Mouse (Mus musculus) heart, embryonic 11.5 days (tissue): ENCODE measurements around the gene Cotl1. TPM values are rescaled to one million over a fixed set of nuclear protein-coding genes. Genes with fewer than 3 reads are reported as not detected.
"Not testable (repeated sequence)": the region's sequence is repeated elsewhere in the genome, so short reads cannot be mapped to it uniquely, and the experiment has no call there.

Experiments
- ATAC-seq: fragments of 200-750 bp; cut with Nextera tagmentation; replicated peaks from 2 replicates; pipeline ENCODE4 v1.8.0; 2017; ENCODE audit warnings: moderate library complexity; ENCODE audit not compliant: insufficient number of reproducible peaks, low FRiP score, low TSS enrichment
- H3K27ac ChIP-seq: fragments of 300-500 bp; sonication (generic); 2 replicates; pipeline ENCODE4 v1.5.1; 2014; ENCODE audit warnings: mild to moderate bottlenecking, low read depth, low read length
- H3K27me3 ChIP-seq: fragments of 300-500 bp; sonication (generic); 2 replicates; pipeline ENCODE4 v1.6.1; 2014; ENCODE audit warnings: mild to moderate bottlenecking, low read length, mixed read lengths; ENCODE audit not compliant: control insufficient read depth, insufficient read depth
- H3K36me3 ChIP-seq: fragments of 300-500 bp; sonication (generic); 2 replicates; pipeline ENCODE4 v1.6.1; 2014; ENCODE audit warnings: mild to moderate bottlenecking, low read length, moderate library complexity, mixed read lengths; ENCODE audit not compliant: control insufficient read depth, insufficient read depth
- H3K4me1 ChIP-seq: fragments of 300-500 bp; sonication (generic); 2 replicates; pipeline ENCODE4 v1.6.1; 2014; ENCODE audit warnings: low read length; ENCODE audit not compliant: control insufficient read depth, insufficient read depth
- H3K4me2 ChIP-seq: fragments of 300-500 bp; sonication (generic); 2 replicates; pipeline ENCODE4 v1.6.1; 2014; ENCODE audit warnings: mild to moderate bottlenecking, moderate library complexity
- H3K4me3 ChIP-seq: fragments of 300-500 bp; sonication (generic); 2 replicates; pipeline ENCODE4 v1.5.1; 2014; ENCODE audit warnings: low read depth, low read length
- H3K9ac ChIP-seq: fragments of 300-500 bp; sonication (generic); 2 replicates; pipeline ENCODE4 v1.6.1; 2014; ENCODE audit warnings: mild to moderate bottlenecking, low read depth, low read length, moderate library complexity
- H3K9me3 ChIP-seq: fragments of 300-500 bp; sonication (generic); replicated peaks from 2 replicates; pipeline ENCODE4 v1.6.1; 2016; ENCODE audit warnings: low read length; ENCODE audit not compliant: control insufficient read depth
- WGBS: fragments of 180-500 bp; shearing (Covaris S2); extraction: QIAGEN DNeasy Blood & Tissue Kit; methylation state at CpG from one replicate; pipeline ENCODE4 v1.1.7; 2014; ENCODE audit not compliant: insufficient replicate concordance; 5-methylcytosine and 5-hydroxymethylcytosine counted together
- polyA plus RNA-seq: library from polyadenylated mRNA; unstranded; fragments of >200 nt; fragmentation: Nextera tagmentation; extraction: Ambion mirVana; gene quantifications from 2 replicates; pipeline ENCODE4 v1.2.1, GENCODE M21; 2014

The Cotl1 gene
- polyA plus RNA-seq, 1 experiment from 2014 or later: 110 TPM

- ATAC-seq, H3K27me3 ChIP-seq, H3K9me3 ChIP-seq, H3K4me2 ChIP-seq, H3K9ac ChIP-seq, H3K27ac ChIP-seq, H3K36me3 ChIP-seq, H3K4me3 ChIP-seq: not testable (repeated sequence)
- 79% methylated on average over 7 of the region's 7 CpGs for WGBS
- H3K4me1 ChIP-seq: peaks cover 12% of the 10 kb centered on the region
Measured at GRCm38 (mm10) chr8:119845741-119846140, 5.4 kb upstream of the Cotl1 start.

- H3K9ac ChIP-seq: no peak overlapping the region
- H3K4me1 ChIP-seq: peaks cover 17% of the 10 kb centered on the region
- no peak for ATAC-seq
- 30% methylated on average over 8 of the region's 8 CpGs for WGBS
- no peak overlapping the region for H3K4me3 ChIP-seq
- H3K4me2 ChIP-seq: peak overlapping the region; percentile 24; the same call in 1 of the 2 replicates
- no peak overlapping the region for H3K27ac ChIP-seq
- H3K9me3 ChIP-seq: no peaks in the 10 kb centered on the region
- no peaks in the 10 kb centered on the region for H3K36me3 ChIP-seq
- no peaks in the 10 kb centered on the region for H3K27me3 ChIP-seq
Measured at GRCm38 (mm10) chr8:119844577-119844976, 4.2 kb upstream of the Cotl1 start.

DNA sequence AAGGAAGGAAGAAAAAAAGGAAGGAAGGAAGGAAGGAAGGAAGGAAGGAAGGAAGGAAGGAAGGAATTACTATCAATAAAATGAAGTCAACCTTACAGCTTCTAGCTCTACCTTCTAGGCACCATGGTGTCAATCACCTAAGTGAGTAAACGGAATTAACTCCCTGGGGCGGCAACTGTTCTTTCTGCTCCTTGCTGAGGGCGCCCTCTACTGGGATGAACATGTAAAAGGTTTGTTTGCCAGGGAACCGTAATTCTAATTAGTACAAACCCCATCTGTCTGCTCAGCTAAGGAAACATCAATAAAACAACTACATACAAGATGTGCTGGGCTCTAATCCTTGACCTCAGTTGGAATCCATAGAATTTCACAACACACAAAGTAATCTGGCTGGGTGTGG is 3.1 kb upstream of the Cotl1 start:
- 0 out of 2 replicates have a peak, but pooled peaks cover 3% of the 10 kb centered on the region for H3K27me3 ChIP-seq
- H3K36me3 ChIP-seq: no peaks in the 10 kb centered on the region
- no peaks in the 10 kb centered on the region for H3K9me3 ChIP-seq
- no peak overlapping the region for H3K4me2 ChIP-seq
- no peak overlapping the region for H3K4me3 ChIP-seq
- H3K27ac ChIP-seq: no peak overlapping the region
- 5% methylated on average over 4 of the region's 4 CpGs for WGBS
- no peak overlapping the region for H3K9ac ChIP-seq
- H3K4me1 ChIP-seq: peaks cover 21% of the 10 kb centered on the region
- ATAC-seq: no peak

- no peaks in the 10 kb centered on the region for H3K36me3 ChIP-seq
- H3K4me2 ChIP-seq: peak overlapping the region; percentile 96
- 0 out of 2 replicates have a peak, but pooled peaks cover 3% of the 10 kb centered on the region for H3K27me3 ChIP-seq
- H3K4me3 ChIP-seq: peak overlapping the region; percentile 70
- H3K27ac ChIP-seq: peak overlapping the region; percentile 7; the same call in 1 of the 2 replicates
- peak overlapping the region; percentile 40; the same call in 1 of the 2 replicates for H3K9ac ChIP-seq
- 7% methylated on average over 8 of the region's 8 CpGs for WGBS
- peaks cover 32% of the 10 kb centered on the region for H3K4me1 ChIP-seq
- no peak for ATAC-seq
- no peaks in the 10 kb centered on the region for H3K9me3 ChIP-seq
Measured at GRCm38 (mm10) chr8:119840905-119841411, 614 bp upstream of the Cotl1 start.

DNA sequence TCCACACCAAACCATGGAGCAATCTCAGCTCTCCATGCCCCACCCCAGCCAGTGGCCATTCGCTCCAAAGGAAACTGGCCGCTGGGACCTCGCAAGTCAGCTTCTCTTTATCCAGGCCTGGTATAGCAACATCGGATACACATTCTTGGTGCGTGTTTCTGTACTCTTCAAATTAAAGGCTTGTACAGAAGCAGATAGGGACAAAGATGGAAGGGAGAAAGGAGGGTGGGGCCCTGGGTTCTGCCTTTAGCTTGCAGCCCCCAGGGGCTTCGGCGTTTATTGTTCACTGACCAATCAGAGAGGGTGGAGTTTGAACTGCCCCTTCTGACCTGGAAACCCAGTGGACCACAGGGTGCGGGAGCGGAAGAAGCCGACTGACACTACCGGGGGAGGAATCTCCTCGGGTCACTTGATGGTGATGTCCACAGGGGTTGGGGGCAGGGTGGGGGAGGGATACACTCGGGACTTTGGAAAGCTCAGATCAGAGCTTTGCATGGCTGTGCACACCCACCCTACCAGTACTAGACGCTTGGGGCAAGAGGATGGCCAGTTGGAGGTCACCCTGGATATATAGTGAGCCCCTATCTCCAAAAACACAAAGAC is 824 bp downstream of the Cotl1 start:
- Histone ChIP-seq H3K4me3 (peak overlapping the region; percentile 70), H3K4me1 (peaks cover 28% of the 10 kb centered on the region), H3K9ac (peak overlapping the region; percentile 76), H3K4me2 (peak overlapping the region; percentile 96), H3K9me3 (no peaks in the 10 kb centered on the region), H3K27me3 (0 out of 2 replicates have a peak, but pooled peaks cover 3% of the 10 kb centered on the region), H3K27ac (0 out of 2 replicates have a peak overlapping the region, but pooled peaks have one; percentile 3), H3K36me3 (no peaks in the 10 kb centered on the region)
- no peak for ATAC-seq
- 33% methylated on average over 14 of the region's 14 CpGs for WGBS

- Histone ChIP-seq H3K9me3 (no peaks in the 10 kb centered on the region), H3K4me1 (peaks cover 26% of the 10 kb centered on the region), H3K36me3 (no peaks in the 10 kb centered on the region), H3K4me2 (peak overlapping the region; percentile 96), H3K4me3 (peak overlapping the region; percentile 70), H3K27ac (0 out of 2 replicates have a peak overlapping the region, but pooled peaks have one; percentile 3), H3K27me3 (0 out of 2 replicates have a peak, but pooled peaks cover 3% of the 10 kb centered on the region), H3K9ac (peak overlapping the region; percentile 6; the same call in 1 of the 2 replicates)
- 67% methylated on average over 4 of the region's 4 CpGs for WGBS
- ATAC-seq: no peak
Measured at GRCm38 (mm10) chr8:119838983-119839340, 1.4 kb downstream of the Cotl1 start.

DNA sequence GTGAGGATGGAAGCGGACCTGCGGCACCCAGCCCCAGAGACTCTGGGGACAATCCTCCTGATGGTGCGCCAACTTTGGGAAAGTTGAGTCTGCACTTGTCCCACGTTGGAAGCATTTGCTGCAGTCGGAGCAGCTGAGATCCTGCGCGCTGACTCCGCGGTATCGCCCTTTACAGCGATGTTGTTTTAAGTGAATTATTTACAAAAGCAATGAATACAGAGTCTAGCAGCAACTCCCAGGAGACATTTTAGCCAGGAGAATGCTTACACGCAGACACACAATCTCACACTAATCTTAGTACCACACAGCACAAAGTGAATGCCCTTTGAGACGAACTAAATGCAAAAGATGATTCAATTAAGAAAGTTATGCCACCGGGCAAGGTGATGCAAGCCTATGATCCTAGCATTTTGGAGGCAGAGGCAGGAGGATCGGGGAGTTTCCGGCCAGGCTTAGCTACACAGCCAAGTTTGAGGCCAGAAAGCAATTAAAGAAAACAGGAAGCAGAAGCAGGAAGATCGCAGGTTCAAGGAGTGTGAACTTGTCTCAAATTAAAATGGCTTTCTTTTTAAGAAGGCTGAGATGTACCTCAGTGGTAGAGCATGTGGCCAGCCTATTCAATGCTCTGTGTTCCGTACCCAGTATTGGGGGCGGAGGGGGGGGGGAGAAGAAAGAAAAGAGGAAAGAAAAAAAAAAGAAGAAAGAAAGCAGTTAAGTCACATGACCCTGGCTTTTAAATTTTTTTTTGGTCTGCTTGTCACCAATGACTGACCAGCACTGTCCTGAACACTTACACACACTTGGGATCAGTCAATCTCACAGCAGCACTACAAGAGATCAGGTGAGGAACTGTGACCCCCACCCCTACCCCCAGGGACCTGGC is 2.0 kb downstream of the Cotl1 start:
- peak overlapping the region; percentile 96 for H3K4me2 ChIP-seq
- peak overlapping the region; percentile 23 for H3K9ac ChIP-seq
- peak overlapping the region; percentile 31; the same call in 1 of the 2 replicates for H3K27ac ChIP-seq
- no peaks in the 10 kb centered on the region for H3K36me3 ChIP-seq
- peaks cover 26% of the 10 kb centered on the region for H3K4me1 ChIP-seq
- no peak for ATAC-seq
- H3K9me3 ChIP-seq: no peaks in the 10 kb centered on the region
- 0 out of 2 replicates have a peak, but pooled peaks cover 3% of the 10 kb centered on the region for H3K27me3 ChIP-seq
- peak overlapping the region; percentile 70 for H3K4me3 ChIP-seq
- WGBS: 63% methylated on average over 19 of the region's 19 CpGs

- H3K4me1 ChIP-seq: peaks cover 31% of the 10 kb centered on the region
Measured at GRCm38 (mm10) chr8:119837553-119838071, 2.7 kb downstream of the Cotl1 start.

More at GRCm38 (mm10) chr8:119837553-119838071, 2.7 kb downstream of the Cotl1 start:
- Histone ChIP-seq H3K4me2 (peak overlapping the region; percentile 96), H3K27me3 (0 out of 2 replicates have a peak, but pooled peaks cover 3% of the 10 kb centered on the region), H3K9ac (peak overlapping the region; percentile 23), H3K36me3 (no peaks in the 10 kb centered on the region), H3K27ac (peak overlapping the region; percentile 31; the same call in 1 of the 2 replicates), H3K4me3 (peak overlapping the region; percentile 11; the same call in 1 of the 2 replicates), H3K9me3 (no peaks in the 10 kb centered on the region)
- 24% methylated on average over 10 of the region's 10 CpGs for WGBS
- no peak for ATAC-seq
